Mouse (Mus musculus) 3T3-L1 (cell line): ENCODE data around the gene Efcab11.
"Not testable (repeated sequence)": the region's sequence is repeated elsewhere in the genome, so short reads cannot be mapped to it uniquely, and the experiment has no call there.

Experiments
- DNase-seq: peaks from one replicate; pipeline ENCODE4 v3.0.0-alpha.2; 2015; ENCODE audit warnings: low read depth, low spot score

The Efcab11 gene

DNA sequence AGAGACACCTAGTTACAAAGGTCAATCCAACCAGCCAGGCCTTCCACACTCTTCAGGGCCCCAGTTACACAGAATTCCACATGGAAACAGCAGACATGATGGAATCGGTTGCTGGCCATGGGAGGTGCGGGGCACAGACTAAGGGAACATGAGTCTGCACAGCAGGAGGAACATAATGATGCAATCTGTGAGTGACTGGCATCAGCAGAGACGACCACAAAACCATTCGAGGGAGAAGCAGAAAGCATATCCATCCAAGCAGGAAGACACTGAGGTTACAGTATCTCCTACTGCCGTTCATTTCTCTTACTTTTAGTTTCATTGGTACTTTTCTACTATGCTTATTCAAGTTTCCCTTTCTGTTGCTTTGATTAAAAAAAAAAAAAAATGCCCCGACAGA lies 9.6 kb downstream of the Efcab11 start:
- DNase-seq, result peak; percentile 40

- no peak for DNase-seq
Observed at GRCm38 (mm10) chr12:99873443-99873842, 10.8 kb downstream of the Efcab11 start.

GRCm38 (mm10) chr12:99868821-99869220 lies 15.4 kb downstream of the Efcab11 start:
- DNase-seq, result no peak

DNA sequence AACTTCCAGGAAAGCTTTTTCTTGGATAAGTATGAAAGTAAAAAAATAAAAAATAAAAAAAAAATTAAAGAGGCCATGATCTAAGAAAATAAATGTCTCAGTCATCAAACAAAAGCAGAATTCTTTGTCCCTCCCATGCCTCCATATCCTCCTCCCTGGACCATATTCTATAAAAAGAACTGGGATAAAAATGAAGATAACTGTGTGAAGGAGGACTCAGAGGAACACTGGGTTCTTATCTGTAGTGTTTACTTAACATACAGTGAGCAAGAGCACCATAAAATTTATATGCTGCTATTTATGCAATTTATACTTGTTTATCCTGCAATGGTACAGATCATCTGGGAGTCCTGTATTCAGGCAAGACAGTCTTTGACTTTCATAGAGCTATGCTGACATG lies 19.6 kb downstream of the Efcab11 start:
- no peak for DNase-seq

GRCm38 (mm10) chr12:99860981-99861380 lies 23.3 kb downstream of the Efcab11 start:
- peak; percentile 25 for DNase-seq

GRCm38 (mm10) chr12:99859391-99860100 lies 24.7 kb downstream of the Efcab11 start:
- no peak for DNase-seq

DNA sequence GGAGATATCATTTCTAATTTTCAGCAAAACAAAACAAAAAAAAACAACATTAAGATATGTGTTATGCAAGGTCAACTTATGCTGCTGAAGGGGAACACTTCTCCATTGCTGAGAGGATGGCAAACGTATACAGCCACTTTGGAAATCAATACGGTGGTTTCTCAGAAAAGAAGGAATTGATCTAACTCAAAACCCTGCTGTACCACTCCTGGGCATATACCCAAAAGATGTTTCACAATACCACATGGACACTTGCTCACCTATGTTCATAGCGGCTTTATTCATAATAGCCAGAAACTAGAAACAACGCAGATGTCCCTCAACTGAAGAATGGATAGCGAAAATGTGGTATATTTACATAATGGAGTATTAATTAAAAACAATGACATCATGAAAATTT lies 25.6 kb downstream of the Efcab11 start:
- no peak for DNase-seq

DNA sequence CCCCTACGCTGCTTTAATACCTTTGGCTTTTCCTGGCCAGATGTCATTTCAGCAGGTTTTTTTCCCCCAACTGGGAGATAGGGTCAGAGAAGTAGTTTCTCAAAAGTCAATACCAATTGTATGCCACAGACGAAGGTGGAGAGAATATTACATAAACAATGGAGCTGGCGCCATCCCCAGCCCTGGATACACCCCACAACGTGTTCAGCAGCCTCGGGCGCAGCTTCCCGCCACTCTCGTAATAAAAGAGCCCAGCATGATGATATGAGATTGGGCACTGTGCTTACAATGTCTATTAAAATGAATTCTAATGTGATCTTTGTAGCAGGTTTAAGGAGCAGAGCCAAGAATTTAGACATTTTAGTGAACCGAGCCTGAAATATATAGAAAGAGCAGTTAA lies 28.2 kb downstream of the Efcab11 start:
- DNase-seq, result no peak

GRCm38 (mm10) chr12:99853323-99854258 lies 30.6 kb downstream of the Efcab11 start:
- no peak for DNase-seq

- peak; percentile 5 for DNase-seq
Observed at GRCm38 (mm10) chr12:99849996-99850395, 34.2 kb downstream of the Efcab11 start.

GRCm38 (mm10) chr12:99844951-99845350 lies 39.3 kb downstream of the Efcab11 start:
- DNase-seq, result no peak

- DNase-seq, result peak; percentile 57
Observed at GRCm38 (mm10) chr12:99838703-99839102, 45.5 kb downstream of the Efcab11 start.

- no peak for DNase-seq
Observed at GRCm38 (mm10) chr12:99838109-99838508, 46.1 kb downstream of the Efcab11 start.

GRCm38 (mm10) chr12:99837528-99837927 lies 46.7 kb downstream of the Efcab11 start:
- DNase-seq, result no peak

GRCm38 (mm10) chr12:99836404-99837131 lies 47.7 kb downstream of the Efcab11 start:
- no peak for DNase-seq

DNA sequence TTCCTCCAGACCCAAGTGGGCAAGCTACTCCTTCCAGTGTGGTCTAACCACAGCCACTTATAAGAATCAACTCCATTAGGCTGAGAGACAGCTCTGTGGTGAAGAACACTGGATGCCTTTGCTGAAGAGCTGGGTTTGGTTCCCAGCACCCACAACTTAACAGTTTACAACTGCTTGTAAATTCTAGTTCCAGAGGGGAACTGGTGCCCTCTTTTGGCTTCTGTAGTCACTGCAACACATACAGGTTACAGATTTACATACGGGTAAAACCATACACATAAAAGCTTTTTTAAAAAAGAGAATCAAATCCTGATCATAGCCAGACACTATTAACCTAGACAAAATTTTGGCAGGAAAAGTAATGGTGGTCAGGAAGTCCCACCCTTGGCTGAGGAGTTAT lies 50.8 kb downstream of the Efcab11 start:
- peak; percentile 3 for DNase-seq

- no peak for DNase-seq
Observed at GRCm38 (mm10) chr12:99822591-99822990, 61.6 kb downstream of the Efcab11 start.

DNA sequence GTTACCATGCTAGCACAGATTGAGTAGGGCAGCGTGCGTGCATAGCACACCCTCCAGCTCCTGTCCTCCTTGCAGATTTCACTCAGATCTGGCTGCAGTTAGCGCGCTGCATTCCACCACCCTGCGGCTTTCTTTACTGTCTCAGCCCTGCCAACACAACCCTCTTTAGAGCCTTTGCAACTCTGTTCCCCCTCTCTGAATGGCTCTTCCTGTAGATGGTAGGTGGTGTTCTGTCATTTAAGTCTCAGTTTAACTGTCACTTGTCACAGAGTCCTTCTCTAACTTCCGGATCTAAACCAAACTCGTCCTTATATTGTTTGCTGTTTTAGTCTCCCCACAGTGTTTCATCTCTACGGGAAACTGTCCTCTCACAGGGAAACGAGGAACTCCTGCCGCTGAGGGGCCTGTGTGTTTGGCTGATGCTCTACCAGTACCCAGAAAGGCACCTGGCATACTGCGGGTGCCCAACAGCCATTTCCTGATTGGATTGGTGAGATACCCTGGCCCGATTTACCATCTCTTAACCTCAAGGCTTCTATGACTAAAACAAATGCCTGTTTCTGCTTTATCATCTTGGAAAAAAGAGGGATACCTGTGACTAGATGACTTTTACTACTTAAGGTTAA lies 62.8 kb downstream of the Efcab11 start:
- no peak for DNase-seq

GRCm38 (mm10) chr12:99819186-99819974 lies 64.9 kb downstream of the Efcab11 start:
- peak; percentile 14 for DNase-seq

DNA sequence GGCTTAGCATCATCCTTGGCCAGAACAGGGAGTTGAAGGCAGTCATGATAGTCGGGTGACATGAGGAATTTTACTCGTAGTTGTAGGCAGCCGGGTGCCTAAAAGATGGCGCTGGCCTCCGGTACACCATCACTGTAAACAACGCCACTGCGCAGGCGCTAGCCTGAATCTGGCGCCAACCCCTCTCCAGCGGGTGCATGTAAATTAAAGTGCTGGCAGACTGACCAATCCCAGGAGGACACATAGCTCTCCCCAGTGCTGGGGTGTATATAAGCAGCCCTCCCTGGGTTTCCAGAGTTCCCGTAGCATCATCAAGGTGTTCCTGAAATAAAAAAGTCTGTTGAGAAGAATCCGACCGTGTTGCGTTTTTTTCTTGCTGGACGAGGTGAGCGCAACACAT lies 66.2 kb downstream of the Efcab11 start:
- not testable (repeated sequence) for DNase-seq

- no peak for DNase-seq
Observed at GRCm38 (mm10) chr12:99815244-99815643, 69.0 kb downstream of the Efcab11 start.
